ENCODE assay signal across 28 mouse cellular contexts in the genomic region with DNA sequence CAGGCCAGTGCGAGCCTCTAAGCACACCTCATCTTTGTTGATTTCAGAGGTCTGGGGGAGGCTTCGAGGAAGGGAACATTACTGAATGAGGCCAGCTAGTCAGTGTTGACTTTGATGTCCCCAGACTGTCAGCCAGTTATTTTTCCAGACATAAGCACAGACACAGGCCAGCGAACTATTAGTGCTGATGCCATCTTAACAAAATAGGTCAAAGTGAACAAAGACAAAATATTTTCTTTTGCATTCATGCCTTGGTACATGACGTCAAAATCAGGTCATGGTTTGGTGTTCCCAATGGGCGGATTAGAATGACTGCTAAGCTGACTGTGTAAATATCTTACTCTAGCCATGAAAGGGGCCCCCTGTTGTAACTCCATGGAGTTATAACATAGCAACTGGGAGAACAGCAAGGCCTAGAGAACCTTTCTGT. TPM values are rescaled to one million over a fixed set of nuclear protein-coding genes. Genes with fewer than 3 reads are reported as not detected.
DNase-seq lines count a peak whose midpoint lies in the region; ATAC-seq and TF ChIP-seq lines count a peak whose summit lies in the region.
"Had no signal": no experiment of that assay in that cellular context is flagged by ENCODE, and none has a peak within 500 bp of the region (broad histone marks: within the 10 kb centered on the region; RNA-seq: fewer than 3 reads in every experiment).

No protein-coding gene starts in this region.

- WGBS in kidney, postnatal 0 days: 29% methylated on average over 5 of the region's 5 CpGs
- WGBS in neural tube, embryonic 11.5 days: 35% methylated on average over 5 of the region's 5 CpGs
- 51% methylated on average over 5 of the region's 5 CpGs for WGBS in limb, embryonic 10.5 days
- WGBS in neural tube, embryonic 15.5 days: 31% methylated on average over 5 of the region's 5 CpGs
- 87% methylated on average over 5 of the region's 5 CpGs for WGBS in forebrain, embryonic 11.5 days

- H3K4me2 ChIP-seq in kidney, postnatal 0 days (ENCODE audit: low read length): no peak overlapping the region
- no peak overlapping the region for H3K4me2 ChIP-seq in neural tube, embryonic 11.5 days (ENCODE audit: low read depth)
- no peak overlapping the region for H3K4me2 ChIP-seq in neural tube, embryonic 15.5 days
- H3K4me2 ChIP-seq in forebrain, embryonic 11.5 days (ENCODE audit: low read depth, low read length, severe bottlenecking): no peak overlapping the region
- H3K4me2 ChIP-seq: forebrain, embryonic 13.5 days; heart, embryonic 11.5 days; limb, embryonic 13.5 days; stomach, embryonic 15.5 days had no signal

- ATAC-seq in kidney, postnatal 0 days (replicated peaks; ENCODE audit: low FRiP score, low read depth): peak; percentile 66; the same call in 1 of the 2 replicates
- peak; percentile 61 for ATAC-seq in neural tube, embryonic 11.5 days (ENCODE audit: insufficient read depth, low FRiP score, low TSS enrichment)
- ATAC-seq in neural tube, embryonic 15.5 days (ENCODE audit: low FRiP score): peak; percentile 41; the same call in 1 of the 2 replicates
- no peak for ATAC-seq in forebrain, embryonic 11.5 days (replicated peaks; ENCODE audit: low FRiP score)
- ATAC-seq: forebrain, embryonic 13.5 days; inflammation-experienced regulatory T-cells, adult 6 months had no signal

- H3K9me3 ChIP-seq in kidney, postnatal 0 days (replicated peaks; ENCODE audit: low read length): no peaks in the 10 kb centered on the region
- 0 out of 2 replicates have a peak, but pooled peaks cover 3% of the 10 kb centered on the region for H3K9me3 ChIP-seq in neural tube, embryonic 11.5 days (ENCODE audit: control insufficient read depth, low read length)
- H3K9me3 ChIP-seq in limb, embryonic 10.5 days (replicated peaks): no peaks in the 10 kb centered on the region
- no peaks in the 10 kb centered on the region for H3K9me3 ChIP-seq in neural tube, embryonic 15.5 days (replicated peaks)
- H3K9me3 ChIP-seq in forebrain, embryonic 11.5 days (ENCODE audit: control insufficient read depth, low read length): no peaks in the 10 kb centered on the region; the same call in 1 of the 2 replicates
- H3K9me3 ChIP-seq: forebrain, embryonic 13.5 days; midbrain, embryonic 10.5 days; stomach, embryonic 15.5 days had no signal

- peak overlapping the region; percentile 60; the same call in 1 of the 2 replicates for H3K27ac ChIP-seq in kidney, postnatal 0 days
- H3K27ac ChIP-seq in neural tube, embryonic 11.5 days (ENCODE audit: low read depth, low read length): no peak overlapping the region
- H3K27ac ChIP-seq in limb, embryonic 10.5 days: peak overlapping the region; percentile 36
- H3K27ac ChIP-seq in neural tube, embryonic 15.5 days (replicated peaks): peak overlapping the region; percentile 41; the same call in 1 of the 2 replicates
- H3K27ac ChIP-seq in forebrain, embryonic 11.5 days (ENCODE audit: low read depth, low read length): no peak overlapping the region
- H3K27ac ChIP-seq: forebrain, embryonic 13.5 days; limb, embryonic 13.5 days; midbrain, embryonic 10.5 days; stomach, embryonic 15.5 days had no signal

- no peaks in the 10 kb centered on the region for H3K27me3 ChIP-seq in kidney, postnatal 0 days (ENCODE audit: insufficient read depth, low read length)
- H3K27me3 ChIP-seq in neural tube, embryonic 11.5 days (ENCODE audit: control insufficient read depth, insufficient read depth, low read length): no peaks in the 10 kb centered on the region
- H3K27me3 ChIP-seq in limb, embryonic 10.5 days (ENCODE audit: low read depth, poor library complexity, severe bottlenecking): no peaks in the 10 kb centered on the region
- H3K27me3 ChIP-seq in neural tube, embryonic 15.5 days (replicated peaks): no peaks in the 10 kb centered on the region
- no peaks in the 10 kb centered on the region for H3K27me3 ChIP-seq in forebrain, embryonic 11.5 days (ENCODE audit: control insufficient read depth, insufficient read depth, low read length)
- H3K27me3 ChIP-seq: forebrain, embryonic 13.5 days; limb, embryonic 13.5 days; stomach, embryonic 15.5 days had no signal

- no peak for TF ChIP-seq CTCF in kidney, postnatal 0 days (IDR thresholded peaks at IDR 0.05; ENCODE audit: low read depth)

- H3K9ac ChIP-seq in kidney, postnatal 0 days (ENCODE audit: low read depth, low read length): no peak overlapping the region
- no peak overlapping the region for H3K9ac ChIP-seq in neural tube, embryonic 11.5 days (ENCODE audit: low read length)
- no peak overlapping the region for H3K9ac ChIP-seq in neural tube, embryonic 15.5 days (replicated peaks)
- no peak overlapping the region for H3K9ac ChIP-seq in forebrain, embryonic 11.5 days (ENCODE audit: low read length)
- H3K9ac ChIP-seq: forebrain, embryonic 13.5 days; limb, embryonic 13.5 days; stomach, embryonic 15.5 days had no signal

- no peak overlapping the region for H3K4me3 ChIP-seq in kidney, postnatal 0 days (replicated peaks; ENCODE audit: low read depth, low read length)
- H3K4me3 ChIP-seq in neural tube, embryonic 11.5 days (ENCODE audit: low read depth, low read length): no peak overlapping the region
- no peak overlapping the region for H3K4me3 ChIP-seq in limb, embryonic 10.5 days
- no peak overlapping the region for H3K4me3 ChIP-seq in neural tube, embryonic 15.5 days (replicated peaks)
- no peak overlapping the region for H3K4me3 ChIP-seq in forebrain, embryonic 11.5 days (ENCODE audit: low read depth, low read length)
- H3K4me3 ChIP-seq: forebrain, embryonic 13.5 days; limb, embryonic 13.5 days; midbrain, embryonic 10.5 days; stomach, embryonic 15.5 days had no signal

- no peaks in the 10 kb centered on the region for H3K4me1 ChIP-seq in kidney, postnatal 0 days (replicated peaks; ENCODE audit: insufficient read depth, low read length)
- no peaks in the 10 kb centered on the region for H3K4me1 ChIP-seq in neural tube, embryonic 11.5 days (ENCODE audit: control insufficient read depth, insufficient read depth, low read length)
- H3K4me1 ChIP-seq in limb, embryonic 10.5 days: peaks cover 10% of the 10 kb centered on the region
- H3K4me1 ChIP-seq in neural tube, embryonic 15.5 days: peaks cover 5% of the 10 kb centered on the region; the same call in 1 of the 2 replicates
- H3K4me1 ChIP-seq in forebrain, embryonic 11.5 days (replicated peaks; ENCODE audit: control insufficient read depth, insufficient read depth, low read length): no peaks in the 10 kb centered on the region
- H3K4me1 ChIP-seq: forebrain, embryonic 13.5 days; limb, embryonic 13.5 days; stomach, embryonic 15.5 days had no signal

- DNase-seq in kidney, postnatal 0 days (ENCODE audit: low spot score): peak; percentile 41
- no peak for DNase-seq in kidney, adult 18-20 months
- DNase-seq in neural tube, embryonic 11.5 days (ENCODE audit: low spot score): no peak
- DNase-seq in neural tube, embryonic 10.5 days (ENCODE audit: extremely low spot score, low spot score): no peak
- no peak for DNase-seq in limb, embryonic 10.5 days (ENCODE audit: low spot score)
- no peak for DNase-seq in layer of hippocampus, postnatal 10 days (ENCODE audit: low spot score in 2 of 2)
- no peak for DNase-seq in forebrain, embryonic 11.5 days (ENCODE audit: low spot score)
- DNase-seq: cerebellum, adult 18-20 months; cerebellum, postnatal 25 days; heart, postnatal 10 days; kidney, postnatal 36 days; right cerebral cortex, postnatal 14 days; thymus, adult 18-20 months; thymus, postnatal 4 days had no signal

- H3K36me3 ChIP-seq in kidney, postnatal 0 days (ENCODE audit: insufficient read depth, low read length): no peaks in the 10 kb centered on the region
- no peaks in the 10 kb centered on the region for H3K36me3 ChIP-seq in neural tube, embryonic 11.5 days (ENCODE audit: control insufficient read depth, insufficient read depth, low read length)
- no peaks in the 10 kb centered on the region for H3K36me3 ChIP-seq in limb, embryonic 10.5 days
- no peaks in the 10 kb centered on the region for H3K36me3 ChIP-seq in neural tube, embryonic 15.5 days
- H3K36me3 ChIP-seq in forebrain, embryonic 11.5 days (ENCODE audit: control insufficient read depth, insufficient read depth, low read length): no peaks in the 10 kb centered on the region
- H3K36me3 ChIP-seq: limb, embryonic 13.5 days; midbrain, embryonic 10.5 days; stomach, embryonic 15.5 days had no signal

RNA-seq across cellular contexts. Expression of gene Pros1, which starts 18.6 kb away (rescaled TPM):
- polyA plus RNA-seq in kidney, postnatal 0 days (2015; fragmentation: Nextera tagmentation; extraction: Ambion mirVana): 41.4 and 41.5 TPM in 2 replicates
- polyA plus RNA-seq in neural tube, embryonic 11.5 days (2014; fragmentation: Nextera tagmentation; extraction: Ambion mirVana): 24.9 and 27.3 TPM in 2 replicates
- 15.8 and 16.5 TPM in 2 replicates for polyA plus RNA-seq in limb, embryonic 10.5 days (2016; fragmentation: Nextera tagmentation; extraction: Ambion mirVana)
- polyA plus RNA-seq in neural tube, embryonic 15.5 days (2015; fragmentation: Nextera tagmentation; extraction: Ambion mirVana): 13.9 and 20.3 TPM in 2 replicates
- total RNA-seq in layer of hippocampus, postnatal 10 days (2021): 10 to 100 TPM in 1 of 2 experiments, 1 to 10 TPM in 1; 9.8 to 11.2 TPM
- polyA plus RNA-seq in forebrain, embryonic 11.5 days (2014; fragmentation: Nextera tagmentation; extraction: Ambion mirVana): 14.9 and 17.0 TPM in 2 replicates

RNA-seq across cellular contexts. Expression of gene Arl13b, which starts 25.9 kb away (rescaled TPM):
- 18.9 and 21.3 TPM in 2 replicates for polyA plus RNA-seq in kidney, postnatal 0 days (2015; fragmentation: Nextera tagmentation; extraction: Ambion mirVana)
- 17.2 and 21.6 TPM in 2 replicates for polyA plus RNA-seq in neural tube, embryonic 11.5 days (2014; fragmentation: Nextera tagmentation; extraction: Ambion mirVana)
- polyA plus RNA-seq in limb, embryonic 10.5 days (2016; fragmentation: Nextera tagmentation; extraction: Ambion mirVana): 16.2 and 18.1 TPM in 2 replicates
- polyA plus RNA-seq in neural tube, embryonic 15.5 days (2015; fragmentation: Nextera tagmentation; extraction: Ambion mirVana): 19.4 and 20.6 TPM in 2 replicates
- 10 to 100 TPM; 11.7 to 13.7 TPM for total RNA-seq in layer of hippocampus, postnatal 10 days (2021)
- 14.3 and 15.8 TPM in 2 replicates for polyA plus RNA-seq in forebrain, embryonic 11.5 days (2014; fragmentation: Nextera tagmentation; extraction: Ambion mirVana)

RNA-seq across cellular contexts. Expression of gene Stx19, which starts 58.2 kb away (rescaled TPM):
- polyA plus RNA-seq in kidney, postnatal 0 days (2015; fragmentation: Nextera tagmentation; extraction: Ambion mirVana): 0.16 and 0.23 TPM in 2 replicates
- 0.19 and 0.32 TPM in 2 replicates for polyA plus RNA-seq in neural tube, embryonic 11.5 days (2014; fragmentation: Nextera tagmentation; extraction: Ambion mirVana)
- polyA plus RNA-seq in limb, embryonic 10.5 days (2016; fragmentation: Nextera tagmentation; extraction: Ambion mirVana): 0.19 and 0.34 TPM in 2 replicates
- 0.37 and 0.52 TPM in 2 replicates for polyA plus RNA-seq in neural tube, embryonic 15.5 days (2015; fragmentation: Nextera tagmentation; extraction: Ambion mirVana)
- not detected for total RNA-seq in layer of hippocampus, postnatal 10 days (2021)
- polyA plus RNA-seq in forebrain, embryonic 11.5 days (2014; fragmentation: Nextera tagmentation; extraction: Ambion mirVana): 0.29 and 0.31 TPM in 2 replicates
- total RNA-seq: adrenal gland, postnatal 4 days; gastrocnemius, adult 8-10 months; granulocyte monocyte progenitor cell, adult 5-6 weeks; heart, postnatal 10 days; layer of hippocampus, postnatal 14 days; monocyte, adult 5-6 weeks had no signal
- polyA plus RNA-seq: frontal cortex, adult 2 months; spleen, adult 2 months had no signal

Comparison
In these comparisons a context has a peak if more than half of its experiments do, and no peak if none do; other contexts are left out.
1. H3K27ac ChIP-seq: peak in kidney, postnatal 0 days (single experiment), limb, embryonic 10.5 days (single experiment) and neural tube, embryonic 15.5 days (single experiment); none in neural tube, embryonic 11.5 days (single experiment) and forebrain, embryonic 11.5 days (single experiment).